Mouse (Mus musculus) lung, embryonic 14.5 days (tissue): ENCODE data around the gene Upk2. TPM values are rescaled to one million over a fixed set of nuclear protein-coding genes. Genes with fewer than 3 reads are reported as not detected.

Experiments
- ATAC-seq: fragments of 200-750 bp; cut with Nextera tagmentation; 2 replicates; pipeline ENCODE4 v1.8.0; 2017; ENCODE audit warnings: mild to moderate bottlenecking, moderate TSS enrichment, moderate library complexity; ENCODE audit not compliant: insufficient read depth
- DNase-seq: peaks from one replicate; pipeline ENCODE4 v3.0.0-alpha.2; 2015
- H3K27ac ChIP-seq: fragments of 300-500 bp; sonication (generic); 2 replicates; pipeline ENCODE4 v1.5.1; 2014; ENCODE audit warnings: low read depth, mild to moderate bottlenecking, moderate library complexity
- H3K27me3 ChIP-seq: fragments of 300-500 bp; sonication (generic); 2 replicates; pipeline ENCODE4 v1.6.1; 2014; ENCODE audit warnings: low read length, control low read depth; ENCODE audit not compliant: insufficient read depth
- H3K36me3 ChIP-seq: fragments of 300-500 bp; sonication (generic); 2 replicates; pipeline ENCODE4 v1.6.1; 2014; ENCODE audit warnings: control low read depth; ENCODE audit not compliant: insufficient read depth
- H3K4me1 ChIP-seq: fragments of 300-500 bp; sonication (generic); 2 replicates; pipeline ENCODE4 v1.6.1; 2014; ENCODE audit warnings: antibody characterized with exemption, control low read depth; ENCODE audit not compliant: insufficient read depth
- H3K4me2 ChIP-seq: fragments of 300-500 bp; sonication (generic); 2 replicates; pipeline ENCODE4 v1.6.1; 2014; ENCODE audit warnings: mild to moderate bottlenecking
- H3K4me3 ChIP-seq: fragments of 300-500 bp; sonication (generic); 2 replicates; pipeline ENCODE4 v1.5.1; 2014; ENCODE audit warnings: low read depth, low read length
- H3K9ac ChIP-seq: fragments of 300-500 bp; sonication (generic); 2 replicates; pipeline ENCODE4 v1.6.1; 2014
- H3K9me3 ChIP-seq: fragments of 300-500 bp; sonication (generic); 2 replicates; pipeline ENCODE4 v1.6.1; 2016; ENCODE audit warnings: low read depth, low read length, control low read depth
- CTCF ChIP-seq: IDR thresholded peaks from 2 replicates; pipeline ENCODE4 v1.5.1; 2016; ENCODE audit warnings: antibody characterized with exemption, low read depth
- WGBS: fragments of 180-500 bp; shearing (Covaris S2); extraction: QIAGEN DNeasy Blood & Tissue Kit; methylation state at CpG from one replicate; pipeline ENCODE4 v1.1.7; 2014; 5-methylcytosine and 5-hydroxymethylcytosine counted together
- polyA plus RNA-seq: library from polyadenylated mRNA; unstranded; fragments of >200 nt; fragmentation: Nextera tagmentation; extraction: Ambion mirVana; gene quantifications from 2 replicates; pipeline ENCODE4 v1.2.1, GENCODE M21; 2014

Upk2 gene
- polyA plus RNA-seq, 1 experiment from 2014 or later: 0.39 TPM

- H3K4me2 ChIP-seq: peak overlapping the region; percentile 88
- peaks cover 77% of the 10 kb centered on the region for H3K4me1 ChIP-seq
- H3K27ac ChIP-seq: peak overlapping the region; percentile 98
- DNase-seq (peak; percentile 77), ATAC-seq (peak; percentile 21)
- peaks cover 23% of the 10 kb centered on the region for H3K36me3 ChIP-seq
- H3K27me3 ChIP-seq: no peaks in the 10 kb centered on the region
- H3K9me3 ChIP-seq: no peaks in the 10 kb centered on the region
- 9% methylated on average over 8 of the region's 8 CpGs for WGBS
- peak overlapping the region; percentile 98 for H3K4me3 ChIP-seq
- TF ChIP-seq CTCF: no peak
- peak overlapping the region; percentile 52 for H3K9ac ChIP-seq
Measured at GRCm38 (mm10) chr9:44488416-44488815, 33.6 kb upstream of the Upk2 start.

- Histone ChIP-seq H3K9me3 (no peaks in the 10 kb centered on the region), H3K27ac (peak overlapping the region; percentile 98), H3K27me3 (no peaks in the 10 kb centered on the region), H3K36me3 (peaks cover 16% of the 10 kb centered on the region), H3K9ac (peak overlapping the region; percentile 52), H3K4me2 (peak overlapping the region; percentile 88), H3K4me3 (peak overlapping the region; percentile 98), H3K4me1 (peaks cover 68% of the 10 kb centered on the region)
- ATAC-seq (no peak), DNase-seq (peak; percentile 72)
- 3% methylated on average over 7 of the region's 7 CpGs for WGBS
- no peak for TF ChIP-seq CTCF
Measured at GRCm38 (mm10) chr9:44487441-44487840, 32.7 kb upstream of the Upk2 start.

GRCm38 (mm10) chr9:44486741-44487421, 32.1 kb upstream of the Upk2 start:
- peak; percentile 81 for DNase-seq
- Histone ChIP-seq H3K4me1 (peaks cover 66% of the 10 kb centered on the region), H3K4me3 (peak overlapping the region; percentile 98), H3K9ac (peak overlapping the region; percentile 52), H3K27me3 (no peaks in the 10 kb centered on the region), H3K36me3 (peaks cover 14% of the 10 kb centered on the region), H3K27ac (peak overlapping the region; percentile 98), H3K4me2 (peak overlapping the region; percentile 88), H3K9me3 (no peaks in the 10 kb centered on the region)
- no peak for TF ChIP-seq CTCF
- no peak for ATAC-seq
- WGBS: 6% methylated on average over 15 of the region's 15 CpGs

GRCm38 (mm10) chr9:44486335-44486734, 31.6 kb upstream of the Upk2 start:
- 5% methylated on average over 3 of the region's 3 CpGs for WGBS
- ATAC-seq (no peak), DNase-seq (peak; percentile 75)
- peak overlapping the region; percentile 93; the same call in 1 of the 2 replicates for H3K9ac ChIP-seq
- H3K27ac ChIP-seq: peak overlapping the region; percentile 98
- 0 out of 2 replicates have a peak, but pooled peaks cover 10% of the 10 kb centered on the region for H3K36me3 ChIP-seq
- peaks cover 66% of the 10 kb centered on the region for H3K4me1 ChIP-seq
- peak overlapping the region; percentile 98 for H3K4me3 ChIP-seq
- H3K27me3 ChIP-seq: no peaks in the 10 kb centered on the region
- peak overlapping the region; percentile 88 for H3K4me2 ChIP-seq
- TF ChIP-seq CTCF: no peak
- H3K9me3 ChIP-seq: no peaks in the 10 kb centered on the region

- Histone ChIP-seq H3K9me3 (no peaks in the 10 kb centered on the region), H3K4me1 (peaks cover 62% of the 10 kb centered on the region), H3K9ac (peak overlapping the region; percentile 93), H3K36me3 (0 out of 2 replicates have a peak, but pooled peaks cover 10% of the 10 kb centered on the region), H3K4me2 (peak overlapping the region; percentile 88), H3K4me3 (peak overlapping the region; percentile 98), H3K27me3 (no peaks in the 10 kb centered on the region), H3K27ac (peak overlapping the region; percentile 98)
- TF ChIP-seq CTCF: no peak; the same call in 1 of the 2 replicates
- ATAC-seq (no peak), DNase-seq (peak; percentile 12)
- 16% methylated on average over 14 of the region's 14 CpGs for WGBS
Measured at GRCm38 (mm10) chr9:44485516-44486161, 30.9 kb upstream of the Upk2 start.

GRCm38 (mm10) chr9:44485105-44485515, 30.3 kb upstream of the Upk2 start:
- no peaks in the 10 kb centered on the region for H3K27me3 ChIP-seq
- no peak for TF ChIP-seq CTCF
- ATAC-seq (no peak), DNase-seq (no peak)
- H3K9me3 ChIP-seq: no peaks in the 10 kb centered on the region
- peak overlapping the region; percentile 98 for H3K4me3 ChIP-seq
- peak overlapping the region; percentile 98; the same call in 1 of the 2 replicates for H3K27ac ChIP-seq
- 0 out of 2 replicates have a peak, but pooled peaks cover 10% of the 10 kb centered on the region for H3K36me3 ChIP-seq
- H3K4me2 ChIP-seq: peak overlapping the region; percentile 88
- H3K4me1 ChIP-seq: peaks cover 57% of the 10 kb centered on the region
- peak overlapping the region; percentile 93 for H3K9ac ChIP-seq
- 29% methylated on average over 6 of the region's 6 CpGs for WGBS
